Mouse (Mus musculus) spleen, postnatal 14 days (tissue): ENCODE data around the gene Taar3.

Source experiments
- DNase-seq, 2 experiments: peaks; one replicate each; pipeline ENCODE4 v3.0.0; 2021 to 2022; ENCODE audit warnings: low spot score in 2 of 2

The Taar3 gene

DNA sequence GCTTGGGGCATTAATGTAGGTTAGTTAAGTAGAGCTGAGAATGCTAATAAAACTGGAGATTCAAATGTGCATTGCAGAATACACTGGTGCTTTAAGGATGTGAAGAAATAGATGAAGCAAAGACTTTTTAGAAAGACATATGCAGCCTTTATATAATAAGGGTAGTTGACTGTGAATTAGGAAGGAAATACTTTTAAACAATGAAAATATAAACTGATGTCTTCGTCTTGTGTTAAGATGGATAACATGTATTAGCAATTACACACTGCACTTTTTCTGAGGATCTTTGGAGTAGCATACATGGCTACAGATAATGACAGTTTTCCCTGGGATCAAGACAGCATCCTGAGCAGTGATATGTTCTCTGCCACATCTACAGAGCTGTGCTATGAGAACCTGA, 50.3 kb downstream of the Taar3 start, which contains the start of gene Taar7b:
TSS of gene Taar7b (plus strand) at position 301 of the 400 bp plus-strand sequence.
- no peak for DNase-seq
